Mouse (Mus musculus): ENCODE data around the gene Cd300ld.

- TF ChIP-seq POLR2A (IDR thresholded peaks at IDR 0.05; ENCODE audit: low read depth, low read length) (no peak), CTCF (conservative IDR thresholded peaks at IDR 0.05; ENCODE audit: insufficient read depth, insufficient read length, low read depth, low read length) (no peak)
Observed at GRCm38 (mm10) chr11:114965182-114965828, 24.4 kb downstream of the Cd300ld start.
